Mouse (Mus musculus) cerebellum, adult 18-20 months (tissue): ENCODE results near the gene Aifm2.

ENCODE experiments used
- DNase-seq, 2 experiments: peaks; one replicate each; pipeline ENCODE4 v3.0.0; 2021

Aifm2 gene

DNA sequence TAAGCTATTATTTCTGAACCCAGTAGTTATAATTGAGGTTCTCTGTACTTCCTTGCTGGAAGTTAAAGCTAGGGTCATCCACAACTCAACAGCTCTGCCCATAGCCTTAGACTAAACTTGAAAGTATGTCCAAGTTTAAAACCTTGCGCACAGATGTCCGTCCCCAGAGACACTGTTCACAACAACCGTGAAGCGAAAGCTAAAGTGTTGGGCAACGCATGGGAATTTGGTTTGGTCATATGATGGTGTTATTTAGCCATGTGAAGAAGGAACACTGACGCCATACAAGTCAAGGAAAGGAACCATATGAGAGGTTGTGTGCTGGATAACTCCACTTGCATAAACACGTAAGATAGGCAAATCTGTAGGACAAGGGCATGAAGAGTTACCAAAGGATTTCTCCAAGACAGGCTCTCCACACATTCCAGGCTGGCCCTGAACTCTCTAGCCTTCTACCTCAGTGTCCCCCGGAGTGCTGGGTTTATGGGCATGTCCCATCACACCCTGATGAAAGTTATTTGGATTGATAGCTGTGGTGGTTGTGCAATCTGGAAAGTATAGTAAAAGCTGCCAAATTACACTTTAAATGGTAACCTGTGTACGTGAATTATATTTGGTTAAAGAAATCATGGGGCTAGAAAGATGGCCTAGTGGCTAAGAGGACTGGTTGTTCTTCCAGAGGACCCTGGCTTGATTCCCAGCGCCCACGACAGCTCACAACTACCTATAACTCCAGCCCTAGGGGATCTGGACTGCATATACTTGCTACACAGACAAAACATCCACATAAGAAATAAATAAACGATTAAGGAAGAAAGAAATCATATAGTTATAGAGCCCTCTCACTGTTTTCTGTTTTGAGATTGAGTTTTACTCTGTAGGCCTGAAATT, 2.6 kb downstream of the Aifm2 start:
- no peak for DNase-seq

DNA sequence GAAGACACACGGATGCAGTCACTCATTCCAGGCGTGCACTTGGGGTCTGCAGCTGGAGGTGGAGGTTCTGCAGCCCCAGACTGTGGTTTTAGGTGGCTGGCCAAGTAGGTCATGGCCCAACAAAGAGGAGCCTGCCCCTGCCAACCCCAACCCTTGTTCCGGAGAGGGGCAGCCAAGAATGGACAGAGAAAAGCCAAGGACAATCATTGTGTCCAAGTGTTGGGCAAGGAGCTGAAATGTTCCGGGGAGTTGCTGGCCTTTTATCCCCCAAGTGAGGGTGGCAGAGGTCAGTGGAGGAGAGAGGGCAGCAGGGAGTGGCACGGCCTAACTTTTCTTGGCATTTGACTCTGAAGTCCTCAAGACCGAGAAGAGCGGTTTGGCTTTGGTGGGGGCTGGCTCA, 5.3 kb downstream of the Aifm2 start:
- no peak for DNase-seq

DNA sequence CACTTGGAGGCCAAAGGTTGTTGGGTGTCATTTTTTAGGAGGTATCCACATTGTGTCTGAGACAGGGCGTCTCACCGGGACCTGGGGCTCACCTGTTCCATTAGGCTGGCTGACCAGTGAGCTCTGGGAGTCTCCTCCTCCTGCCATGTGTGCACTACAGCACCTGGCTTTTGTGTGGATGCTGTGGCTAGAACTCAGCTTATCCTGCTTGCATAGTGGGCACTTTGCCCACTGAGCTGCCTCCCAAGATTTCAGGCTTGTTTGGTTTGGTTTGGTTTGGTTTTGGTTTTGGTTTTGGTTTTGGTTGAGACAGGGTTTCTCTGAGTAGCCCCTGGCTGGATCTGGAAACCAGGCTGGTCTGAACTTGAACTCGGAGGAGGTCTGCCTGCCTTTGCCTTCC, 7.2 kb downstream of the Aifm2 start:
- no peak for DNase-seq

DNA sequence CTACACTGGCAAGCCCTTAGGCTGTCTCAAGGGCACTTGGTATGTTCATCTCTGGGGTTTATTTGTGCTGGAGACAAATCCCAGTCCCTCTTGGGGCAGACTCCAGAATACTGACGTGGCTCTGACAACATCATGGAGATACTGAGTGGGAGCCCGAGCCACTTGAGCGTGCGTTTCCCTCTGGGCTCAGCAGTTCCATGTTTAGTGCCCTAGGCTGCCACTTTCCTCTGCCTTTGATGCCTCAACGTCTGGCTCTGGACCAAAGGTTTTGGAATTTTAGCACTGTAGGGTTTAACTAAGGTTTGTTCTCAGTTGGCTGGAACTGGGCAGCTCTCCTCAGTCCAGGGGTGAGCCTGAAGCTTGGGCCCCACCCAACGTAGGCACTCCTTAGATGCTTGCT, 8.2 kb downstream of the Aifm2 start:
- no peak for DNase-seq

DNA sequence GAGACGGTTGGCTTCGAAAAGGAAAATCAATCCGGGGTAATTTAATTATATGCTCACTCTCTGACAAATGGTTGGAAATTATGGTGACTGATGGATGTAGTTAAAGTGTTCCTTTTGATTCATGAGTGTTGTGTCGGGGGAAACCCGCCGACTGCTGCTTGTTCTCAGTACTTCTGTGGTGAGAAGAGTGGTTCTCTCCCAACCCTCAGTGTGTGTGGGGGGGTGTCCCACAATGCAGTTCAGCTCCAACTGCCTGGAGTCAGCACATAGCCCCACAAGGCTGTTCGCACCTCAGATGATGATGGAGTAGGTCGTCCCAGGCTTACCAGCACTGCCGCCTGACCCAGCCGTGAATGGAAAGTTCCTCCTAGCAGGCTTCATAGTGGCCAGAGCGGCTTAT, 14.1 kb downstream of the Aifm2 start:
- DNase-seq, result no peak

DNA sequence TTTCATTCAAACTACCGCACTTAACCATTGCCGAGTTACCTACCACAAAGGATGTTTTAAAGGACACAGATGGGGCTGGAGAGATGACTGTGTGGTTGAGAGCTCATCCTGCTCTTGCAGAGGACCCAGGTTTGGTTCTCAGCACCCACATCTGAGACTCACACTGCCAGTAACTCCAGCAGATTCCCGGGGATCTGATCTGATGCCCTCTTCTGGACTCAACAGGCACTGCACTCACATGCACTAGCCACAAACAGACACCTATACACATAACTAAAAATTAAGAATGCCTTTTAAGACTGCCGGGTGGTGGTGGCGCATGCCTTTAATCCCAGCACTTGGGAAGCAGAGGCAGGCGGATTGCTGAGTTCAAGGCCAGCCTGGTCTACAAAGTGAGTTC, 15.1 kb downstream of the Aifm2 start:
- no peak for DNase-seq

DNA sequence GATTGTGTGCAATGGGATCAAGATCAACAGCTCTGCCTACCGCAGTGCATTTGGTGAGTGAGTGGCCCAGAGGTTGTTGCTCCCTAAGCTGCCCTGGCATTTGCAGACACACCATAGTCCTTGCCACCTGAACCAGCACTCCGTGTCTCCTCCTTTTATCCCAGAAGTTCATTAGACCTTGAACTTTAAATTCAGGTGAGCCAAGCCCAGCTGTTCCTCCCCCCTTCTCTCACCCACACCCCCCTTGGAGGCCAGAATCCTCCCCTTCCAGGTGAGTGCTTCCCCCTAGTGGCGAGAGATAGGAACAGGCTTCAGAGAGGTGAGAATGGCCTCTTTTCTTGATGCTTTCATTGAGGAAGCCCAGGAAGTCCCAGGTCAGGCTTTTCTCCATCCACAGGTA, 19.3 kb downstream of the Aifm2 start:
- DNase-seq, result peak; percentile 16 to 22

DNA sequence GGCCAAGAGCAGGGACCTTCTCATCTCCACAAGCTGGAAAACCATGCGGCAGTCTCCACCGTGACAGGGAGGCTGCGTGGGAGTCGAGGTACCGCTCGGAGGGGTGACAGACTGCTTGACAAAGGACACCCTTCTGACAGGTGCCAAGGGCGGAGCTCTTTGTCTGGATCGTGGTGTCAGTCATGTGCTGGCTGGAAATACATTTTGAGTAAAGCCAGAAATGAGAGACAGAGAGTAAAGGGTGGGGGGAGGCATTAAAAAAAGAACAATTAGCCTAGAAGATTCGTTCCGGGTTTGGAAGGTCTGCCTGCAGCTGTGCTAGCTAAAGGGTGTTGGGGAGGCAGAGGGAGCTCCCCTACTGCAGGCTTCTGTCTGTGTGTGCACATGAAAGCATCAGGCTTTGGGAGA, 21.6 kb downstream of the Aifm2 start:
- DNase-seq, result no peak

DNA sequence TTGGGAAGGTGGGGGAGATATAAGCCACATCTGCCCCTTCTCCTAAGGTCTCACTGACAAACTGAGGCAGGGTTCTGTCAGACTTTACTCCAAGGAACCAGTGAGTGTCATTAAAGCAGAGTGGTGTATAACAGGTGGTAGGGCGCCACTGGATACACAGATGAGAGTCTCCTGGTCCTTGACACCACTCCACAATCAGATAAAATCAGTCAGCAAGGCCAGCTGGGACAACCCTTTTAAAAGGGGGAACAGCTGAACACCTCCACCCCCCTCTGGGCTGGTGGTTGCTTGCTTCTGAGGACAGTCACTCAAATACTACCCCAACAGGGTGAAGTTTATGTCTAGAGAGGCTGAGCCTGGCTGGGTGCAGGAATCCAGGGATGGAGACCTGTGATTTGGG, 22.5 kb downstream of the Aifm2 start:
- DNase-seq, result no peak

DNA sequence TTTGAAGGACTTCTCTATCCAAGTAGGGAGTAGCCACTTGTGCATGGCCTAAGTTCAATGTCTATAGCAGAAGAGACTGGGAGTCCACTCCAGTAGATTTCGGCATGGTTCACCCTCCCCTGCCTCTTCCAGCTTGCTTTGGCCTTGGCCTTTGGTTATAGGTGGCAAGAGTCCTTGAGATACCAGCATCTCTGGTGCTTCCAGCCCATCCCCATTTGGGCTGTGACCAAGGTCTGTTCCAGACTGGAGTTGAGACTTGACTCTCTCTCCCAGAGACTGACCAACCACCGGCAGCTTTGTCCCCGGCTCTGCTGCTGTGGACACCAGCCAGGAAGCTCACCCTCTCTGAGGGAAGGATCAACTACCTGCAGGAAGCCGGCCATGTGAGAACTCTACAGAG, 23.1 kb downstream of the Aifm2 start:
- DNase-seq, result no peak

DNA sequence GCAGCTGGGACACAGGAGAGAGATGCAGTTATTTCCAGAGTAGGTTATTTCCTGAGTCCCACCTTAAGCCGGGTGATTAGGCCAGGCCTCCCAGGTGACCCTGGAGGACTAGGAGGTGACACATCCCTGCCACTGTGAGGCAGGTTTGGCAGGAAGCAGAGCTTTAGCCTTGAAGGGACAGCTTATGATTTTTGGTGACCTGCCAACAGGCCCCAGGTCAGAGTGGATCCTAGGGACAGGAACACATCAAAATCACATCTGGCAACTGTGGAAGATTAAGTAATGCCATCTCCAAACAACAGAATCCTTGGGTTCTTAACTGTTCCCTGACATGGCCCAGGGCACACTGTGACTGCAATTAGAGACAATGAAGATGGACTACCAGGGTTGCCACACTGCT, 26.2 kb downstream of the Aifm2 start:
- DNase-seq, result no peak

DNA sequence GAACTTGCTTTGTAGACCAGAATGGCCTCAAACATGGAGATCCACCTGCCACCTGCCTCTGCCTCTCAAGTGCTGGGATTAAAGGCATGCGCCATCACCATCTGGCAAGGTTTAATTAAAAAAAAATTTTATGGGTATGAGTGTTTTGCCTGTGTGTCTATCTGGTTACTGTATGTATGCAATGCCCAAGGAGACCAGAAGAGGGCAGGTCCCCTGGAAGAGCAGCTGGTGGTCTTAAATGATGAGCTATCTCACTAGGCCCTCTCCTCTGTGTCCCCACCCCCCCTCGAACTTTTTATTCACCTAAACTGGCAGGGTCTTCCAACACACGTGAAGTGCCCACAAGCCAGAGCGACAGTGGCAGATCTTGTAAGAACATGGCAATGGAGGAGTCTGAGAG, 26.8 kb downstream of the Aifm2 start:
- no peak for DNase-seq

DNA sequence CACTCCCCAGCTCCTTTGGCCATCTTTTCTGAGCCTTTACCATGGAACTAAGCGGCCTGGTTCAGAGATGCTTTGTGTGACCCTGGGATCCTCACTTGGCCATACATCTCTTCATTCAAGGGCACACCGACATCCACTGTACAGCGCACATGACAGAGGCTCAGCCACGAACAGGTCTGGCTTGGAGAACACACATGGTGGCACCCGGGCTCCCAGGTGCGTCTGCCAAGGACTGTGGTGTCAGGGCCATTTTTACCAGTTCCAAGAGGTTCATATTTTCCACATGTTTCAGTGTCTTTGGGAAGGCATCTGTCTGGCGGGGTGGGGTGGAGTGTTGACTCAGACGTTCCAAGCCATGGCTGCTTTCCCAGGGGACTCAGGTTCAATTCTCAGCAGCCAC, 27.3 kb downstream of the Aifm2 start:
- no peak for DNase-seq

DNA sequence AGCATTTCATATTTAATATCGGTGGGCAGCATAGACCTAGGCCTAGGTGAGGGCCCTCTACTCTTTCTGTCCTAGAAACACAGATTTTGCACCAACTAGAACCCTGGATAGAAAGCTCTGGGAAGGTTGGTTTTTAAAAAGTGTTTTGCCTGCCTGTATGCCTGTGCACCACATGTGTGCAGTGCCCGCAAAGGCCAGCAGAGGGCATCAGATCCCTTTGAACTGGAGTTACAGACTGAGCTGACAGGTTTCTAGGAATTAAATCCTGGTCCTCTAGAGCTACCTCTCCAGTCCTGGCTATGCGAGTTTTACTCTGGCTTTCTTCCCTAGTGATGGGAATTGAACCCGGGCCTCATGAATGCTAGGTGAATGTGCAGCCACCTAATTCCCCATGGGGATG, 30.1 kb downstream of the Aifm2 start:
- peak in 1 of 2 experiments; percentile 22 for DNase-seq

DNA sequence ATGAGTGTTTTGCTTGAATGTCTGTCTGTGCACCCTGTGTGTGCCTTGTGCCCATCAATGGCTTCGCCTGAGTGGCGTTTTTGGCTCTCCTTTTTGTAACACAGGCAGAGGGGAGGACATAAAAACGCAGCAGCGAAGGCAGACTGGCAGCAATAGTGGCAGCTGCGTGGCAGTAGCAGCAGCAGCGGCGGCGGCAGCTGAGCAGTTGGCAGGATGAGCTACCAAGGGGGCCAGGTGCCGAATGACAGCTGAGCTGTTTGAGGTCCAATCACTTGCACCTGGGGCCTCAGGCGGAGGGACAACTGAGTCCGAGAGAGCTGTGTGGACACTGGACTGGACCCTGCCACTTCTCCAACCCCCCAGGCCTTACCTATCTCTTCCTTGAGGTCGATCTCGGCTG, 32.2 kb downstream of the Aifm2 start:
- DNase-seq, result no peak

DNA sequence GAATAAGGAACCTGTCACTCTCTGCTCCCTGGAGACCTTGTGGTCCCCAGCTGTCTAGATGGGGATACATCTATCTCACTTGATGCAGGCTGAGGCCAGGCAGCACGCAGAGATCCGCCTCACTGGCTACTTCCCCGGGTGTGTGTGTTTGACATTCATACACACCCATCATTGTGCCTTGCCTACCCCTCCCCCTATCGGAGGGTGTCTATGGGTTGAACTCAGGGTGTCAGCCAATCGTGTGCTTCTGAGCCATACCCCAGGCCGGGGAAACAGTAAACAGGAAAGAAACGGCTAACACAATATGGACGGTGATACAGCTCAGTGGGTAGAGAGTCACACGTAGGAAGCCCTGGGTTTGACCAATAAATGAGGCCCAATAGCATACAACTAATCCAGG, 35.0 kb downstream of the Aifm2 start:
- no peak for DNase-seq

DNA sequence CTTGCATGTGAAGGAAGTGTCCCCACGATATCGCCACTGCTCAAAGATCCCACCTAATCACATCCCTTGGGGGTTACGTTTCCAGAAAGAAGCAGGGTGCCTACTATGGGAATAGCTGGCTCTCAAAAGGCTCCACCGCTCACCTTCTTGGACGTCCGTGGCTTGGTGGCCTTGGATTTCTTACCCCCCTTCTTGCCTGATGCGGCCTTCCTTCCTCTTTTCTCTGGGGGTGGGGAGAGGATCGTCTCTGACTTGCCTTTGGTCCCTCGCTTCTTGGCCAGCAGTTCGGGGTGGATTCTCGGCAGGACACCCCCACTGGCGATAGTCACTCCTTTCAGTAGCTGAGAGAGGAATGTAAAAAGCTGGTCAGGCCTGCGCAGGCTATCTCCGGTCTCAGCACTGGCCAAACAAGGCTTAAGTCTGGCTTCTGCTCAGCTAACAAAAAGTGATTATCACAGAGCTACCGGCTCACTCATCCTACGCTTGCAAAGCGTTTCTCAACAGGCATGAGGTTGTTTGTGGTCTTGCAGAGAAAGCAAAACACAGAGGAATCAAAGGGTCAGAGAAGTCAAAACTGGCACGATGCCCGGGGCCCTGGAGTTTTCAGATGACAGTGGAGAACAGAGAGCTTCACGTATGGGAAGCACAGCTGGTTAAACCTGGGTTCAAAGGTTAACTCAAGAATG, 36.6 kb downstream of the Aifm2 start:
- DNase-seq, result no peak

DNA sequence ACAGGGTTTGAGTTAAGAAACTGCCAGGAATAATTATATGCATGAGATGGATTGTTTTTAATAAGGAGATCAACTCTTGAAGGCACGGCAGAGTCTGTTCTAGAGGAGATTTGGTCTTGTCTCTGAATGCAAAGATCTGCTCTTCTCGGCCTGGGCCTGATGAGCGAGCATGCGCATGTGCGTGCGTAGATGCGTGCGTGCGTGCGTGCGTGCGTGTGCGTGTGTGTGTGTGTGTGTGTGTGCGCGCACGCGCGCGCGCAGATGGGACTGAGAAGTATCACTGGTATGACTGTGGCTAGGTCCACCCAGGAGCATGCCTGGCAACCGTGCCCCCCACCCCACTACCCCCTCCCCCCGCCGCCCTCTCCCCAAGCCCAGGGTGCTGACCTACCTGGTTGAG, 38.0 kb downstream of the Aifm2 start:
- DNase-seq, result no peak

DNA sequence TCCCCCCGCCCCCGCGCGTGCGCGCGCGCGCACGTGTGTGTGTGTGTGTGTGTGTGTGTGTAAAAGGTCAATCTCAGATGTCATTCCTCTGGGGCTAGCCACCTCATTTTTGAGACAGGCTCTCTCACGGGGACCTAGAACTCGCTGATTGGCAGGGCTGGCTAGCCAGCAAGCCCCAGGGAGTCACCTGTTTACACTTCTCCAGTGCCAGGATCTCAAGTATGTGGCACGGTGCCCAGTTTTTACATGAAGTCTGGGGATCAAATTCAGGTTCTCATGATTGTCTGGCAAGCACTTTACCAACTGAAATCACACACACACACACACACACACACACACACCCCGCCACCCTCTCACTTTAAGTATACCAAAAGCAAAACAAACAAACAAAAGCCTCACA, 42.0 kb downstream of the Aifm2 start:
- peak; percentile 22 for DNase-seq

DNA sequence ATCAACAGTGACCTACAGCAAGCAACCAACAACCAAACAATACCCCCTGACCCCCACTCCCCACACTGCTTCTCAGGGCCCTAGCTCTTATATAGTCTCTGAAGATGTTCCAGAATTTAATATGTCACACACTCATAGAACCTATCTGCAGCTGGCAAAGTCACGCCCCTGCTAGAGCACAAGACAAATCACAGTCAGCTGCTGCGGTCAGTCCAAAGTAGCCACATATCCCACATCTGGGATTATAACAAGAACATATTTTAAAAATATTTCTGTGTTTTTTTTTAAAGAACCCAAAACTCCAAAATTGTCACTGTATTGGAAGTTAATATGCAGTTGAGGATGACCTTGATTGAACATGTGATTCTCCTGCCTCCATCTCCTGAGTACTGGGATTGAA, 43.8 kb downstream of the Aifm2 start:
- no peak for DNase-seq

DNA sequence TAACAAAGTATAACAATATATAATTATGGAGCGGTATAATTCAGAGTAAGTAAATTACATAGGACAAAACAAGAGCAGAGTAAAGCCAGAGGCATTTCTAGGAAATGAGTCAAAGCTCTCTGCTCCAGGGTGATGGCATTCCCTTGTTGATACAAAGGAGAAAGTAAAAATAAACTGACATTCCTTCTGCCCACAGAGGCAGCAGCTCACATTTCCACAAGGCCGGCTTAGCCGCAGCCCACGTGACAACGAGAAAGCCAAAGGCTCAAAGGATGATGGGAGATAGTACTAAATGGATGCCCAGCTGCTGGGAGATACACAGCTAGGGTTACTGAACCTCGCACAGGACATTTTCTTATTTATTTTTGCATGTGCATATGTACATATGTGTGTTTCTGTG, 44.8 kb downstream of the Aifm2 start:
- no peak for DNase-seq

DNA sequence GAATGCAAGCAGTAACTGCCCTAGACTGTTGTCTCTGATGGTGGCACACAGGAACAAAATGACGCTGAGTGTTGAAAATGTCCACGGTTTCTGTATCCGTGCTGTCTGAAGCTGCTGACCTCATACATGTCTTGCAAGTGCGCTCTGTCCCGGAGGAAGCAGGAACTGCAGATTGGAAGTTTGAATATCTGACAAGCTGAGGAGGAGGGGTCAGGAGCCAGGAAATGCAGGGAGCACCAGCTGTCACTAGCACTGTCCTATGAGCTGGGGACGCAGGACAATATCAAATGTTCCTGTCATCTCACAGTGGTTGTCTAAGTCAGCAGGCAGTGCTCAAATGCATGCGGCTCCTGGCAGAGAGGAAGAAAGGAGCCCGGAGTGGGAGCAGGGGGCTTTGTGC, 49.6 kb downstream of the Aifm2 start:
- peak; percentile 23 to 53 for DNase-seq

DNA sequence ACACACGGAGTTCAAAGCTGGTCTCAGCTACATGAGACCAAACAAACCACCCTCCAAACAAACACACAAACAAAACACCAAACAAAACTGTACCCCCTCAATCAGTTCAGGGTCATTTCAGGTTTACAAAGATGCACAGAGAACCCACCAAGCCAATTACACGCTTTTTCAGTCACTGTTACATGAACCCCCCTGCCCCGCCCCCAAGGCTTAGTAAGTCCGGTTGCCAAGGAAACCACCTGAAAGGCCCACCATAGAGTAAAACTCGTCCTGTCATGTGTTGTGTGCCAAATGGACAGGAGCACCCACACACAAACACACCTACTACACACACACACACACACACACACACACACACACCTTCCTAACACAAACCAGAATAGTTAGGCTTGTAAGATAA, 50.5 kb downstream of the Aifm2 start:
- no peak for DNase-seq

DNA sequence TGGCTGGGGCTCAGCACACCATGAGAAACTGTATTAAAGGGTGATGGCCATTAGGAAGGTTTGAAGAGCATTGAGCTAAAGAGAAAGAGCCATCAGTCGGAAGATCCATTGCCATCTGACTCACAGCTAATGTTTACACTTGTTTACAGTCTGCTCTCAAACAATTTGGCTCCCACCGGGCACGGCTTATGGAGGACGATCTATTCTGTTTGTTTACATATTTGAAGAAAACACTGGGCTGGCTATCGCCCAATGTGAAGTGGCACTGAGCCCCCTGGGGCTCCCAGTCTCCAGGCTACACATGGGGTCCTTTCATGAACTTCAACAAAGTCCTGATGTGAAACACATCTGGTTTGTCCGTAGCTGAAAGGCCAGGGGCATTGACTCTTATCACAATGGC, 51.7 kb downstream of the Aifm2 start:
- no peak for DNase-seq
